Mouse (Mus musculus) gastrocnemius, adult 18-20 months (tissue): ENCODE results near the gene Lcmt1. TPM values are rescaled to one million over a fixed set of nuclear protein-coding genes. Genes with fewer than 3 reads are reported as not detected.
A peak's percentile ranks its signal among the peaks of the same experiment; 100 is the strongest.

Source experiments
- DNase-seq: peaks from one replicate; pipeline ENCODE4 v3.0.0; 2021; ENCODE audit warnings: low spot score
- total RNA-seq, 2 experiments: library from RNA; stranded (reverse); gene quantifications; 2 replicates each; pipeline ENCODE4 v1.2.3; 2021

Gene Lcmt1
- total RNA-seq, 2 experiments from 2014 or later: 26.2 to 29.5 TPM

DNA sequence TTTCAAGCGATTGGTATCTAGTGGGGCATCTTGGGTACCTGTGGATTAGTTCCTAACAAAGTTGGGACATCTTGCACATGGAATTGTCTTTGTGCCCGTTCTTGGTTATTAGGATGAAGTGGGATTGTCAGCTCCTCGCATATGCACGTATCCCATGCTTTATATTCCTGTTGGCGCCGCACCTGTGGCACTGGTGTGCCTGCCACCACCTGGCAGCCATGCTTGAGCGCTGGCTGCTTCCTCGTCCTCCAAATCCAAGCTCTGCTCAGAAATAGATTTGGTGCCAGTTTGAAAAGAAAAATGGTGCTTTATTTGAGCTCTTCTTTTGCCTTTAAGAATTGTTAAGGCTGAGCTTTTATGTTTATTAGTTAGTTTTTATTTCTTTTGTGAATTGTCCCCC lies 28.3 kb downstream of the Lcmt1 start:
- DNase-seq: no peak

DNA sequence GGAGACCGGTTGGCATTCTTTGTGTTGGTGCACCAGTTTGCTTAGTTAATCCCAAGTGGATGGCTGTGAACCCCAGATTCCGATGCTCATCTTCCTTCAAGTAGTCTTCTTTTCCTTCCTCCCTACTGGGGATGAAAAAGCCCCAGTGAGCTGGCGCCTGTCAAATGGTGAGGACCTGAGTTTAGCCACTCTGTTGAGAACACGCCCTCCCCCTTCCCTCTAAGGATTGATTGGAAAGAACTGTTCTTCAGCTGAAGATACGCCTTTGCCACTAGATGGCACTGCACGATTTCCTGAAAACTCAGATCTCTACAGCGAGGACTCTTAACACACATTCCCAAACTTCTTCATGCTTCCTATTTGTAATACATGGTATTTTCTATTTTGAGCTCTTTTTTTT lies 29.2 kb downstream of the Lcmt1 start:
- peak; percentile 75 for DNase-seq

- DNase-seq: no peak
Observed at GRCm38 (mm10) chr7:123399286-123399685, 29.7 kb downstream of the Lcmt1 start.

DNA sequence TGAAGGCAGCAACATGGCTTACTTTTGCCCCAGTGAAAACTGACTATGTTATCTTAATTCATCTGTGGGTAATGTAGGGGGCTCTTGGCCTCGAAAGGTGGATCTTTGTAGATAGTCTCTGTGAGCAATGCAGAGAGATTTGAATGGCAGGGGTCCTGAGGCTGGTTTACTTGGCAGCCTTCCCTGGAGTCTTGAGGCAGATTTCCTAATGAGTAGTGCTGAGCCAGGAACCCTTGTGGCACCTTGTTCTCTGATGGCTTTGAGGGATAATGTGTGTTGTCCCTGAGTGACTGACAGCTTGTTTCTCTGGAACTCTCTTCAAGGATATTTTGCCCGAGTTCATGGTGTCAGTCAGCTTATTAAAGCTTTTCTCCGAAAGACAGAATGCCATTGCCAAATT lies 31.5 kb downstream of the Lcmt1 start:
- DNase-seq: no peak

DNA sequence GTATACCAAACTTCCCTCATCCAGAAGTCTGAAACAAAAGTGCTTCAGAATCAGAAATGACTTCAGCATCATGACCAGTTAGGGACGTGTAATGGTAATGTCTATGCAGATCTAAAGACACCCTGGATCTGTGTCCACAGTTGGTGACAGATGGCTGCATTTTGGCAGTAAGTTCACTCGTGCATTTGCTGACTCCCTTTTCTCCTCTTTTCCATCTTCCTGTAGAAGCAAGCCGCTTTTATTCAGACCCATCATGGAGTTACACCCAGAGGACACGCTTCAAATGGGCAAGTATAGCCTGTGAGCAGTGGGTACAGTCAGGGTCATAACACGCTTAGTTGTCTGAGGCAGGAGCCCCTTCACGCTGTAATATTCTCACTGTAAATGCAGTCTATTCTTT lies 34.6 kb downstream of the Lcmt1 start:
- DNase-seq: no peak

GRCm38 (mm10) chr7:123405619-123406018 lies 36.0 kb downstream of the Lcmt1 start:
- DNase-seq: peak; percentile 36

- no peak for DNase-seq
Observed at GRCm38 (mm10) chr7:123406988-123407387, 37.4 kb downstream of the Lcmt1 start.

DNA sequence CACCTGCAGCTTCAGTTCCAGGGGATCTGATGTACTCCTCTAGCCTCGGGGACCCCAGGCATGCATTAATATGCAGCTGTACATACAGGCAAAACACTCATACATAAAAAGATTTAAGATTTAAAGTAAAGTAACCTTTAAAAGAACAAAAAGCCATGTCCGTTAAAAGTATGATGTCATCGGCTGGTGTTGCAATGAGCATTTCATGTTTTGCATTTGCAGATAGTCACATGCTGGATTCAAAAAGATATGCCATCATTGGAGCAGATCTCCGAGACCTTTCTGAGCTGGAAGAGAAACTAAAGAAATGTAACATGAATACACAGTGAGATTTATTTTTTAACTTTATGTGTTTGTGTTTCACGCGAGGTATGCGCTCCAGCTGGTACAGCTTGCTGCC lies 40.9 kb downstream of the Lcmt1 start:
- no peak for DNase-seq

GRCm38 (mm10) chr7:123411109-123411508 lies 41.5 kb downstream of the Lcmt1 start:
- no peak for DNase-seq

DNA sequence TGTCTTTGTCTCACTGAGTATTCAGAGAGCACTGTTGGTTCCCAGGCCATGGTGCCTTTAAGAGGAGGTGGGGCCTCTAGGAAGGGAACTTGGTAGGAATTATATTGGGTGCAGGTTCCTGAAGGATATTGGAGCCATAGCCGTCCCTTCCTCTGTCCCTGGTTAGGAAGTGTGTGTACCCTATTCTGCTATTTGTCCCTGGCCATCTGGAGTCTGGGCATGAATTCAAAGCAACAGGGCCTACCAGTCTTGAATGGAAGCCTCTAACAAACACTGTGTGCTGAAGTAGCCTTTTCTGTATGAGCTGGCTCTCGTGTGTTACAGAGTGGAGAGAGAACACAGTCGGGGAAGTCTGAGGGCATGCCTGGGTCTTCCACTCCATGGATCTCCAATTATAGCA lies 42.6 kb downstream of the Lcmt1 start:
- DNase-seq: no peak

DNA sequence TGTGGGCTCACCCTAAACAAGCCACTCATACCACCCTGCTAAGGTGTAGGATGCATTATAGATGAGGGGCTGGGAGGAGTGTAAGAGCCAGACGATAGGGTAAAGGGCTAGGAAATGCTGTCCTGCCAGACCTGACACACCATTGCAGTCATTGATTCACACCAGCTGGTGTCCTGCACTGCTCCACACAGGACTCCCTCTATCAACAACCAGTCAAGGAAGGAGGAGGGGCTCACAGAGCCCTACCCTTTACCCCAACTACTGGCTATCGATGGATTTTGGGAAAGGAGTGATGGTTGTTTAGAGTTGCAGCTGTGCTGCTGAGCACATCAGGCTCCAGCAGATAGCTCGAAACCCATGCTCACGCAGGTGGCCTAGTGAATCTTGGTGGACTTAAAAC lies 47.2 kb downstream of the Lcmt1 start:
- DNase-seq: no peak

- DNase-seq: no peak
Observed at GRCm38 (mm10) chr7:123417661-123418060, 48.1 kb downstream of the Lcmt1 start.

DNA sequence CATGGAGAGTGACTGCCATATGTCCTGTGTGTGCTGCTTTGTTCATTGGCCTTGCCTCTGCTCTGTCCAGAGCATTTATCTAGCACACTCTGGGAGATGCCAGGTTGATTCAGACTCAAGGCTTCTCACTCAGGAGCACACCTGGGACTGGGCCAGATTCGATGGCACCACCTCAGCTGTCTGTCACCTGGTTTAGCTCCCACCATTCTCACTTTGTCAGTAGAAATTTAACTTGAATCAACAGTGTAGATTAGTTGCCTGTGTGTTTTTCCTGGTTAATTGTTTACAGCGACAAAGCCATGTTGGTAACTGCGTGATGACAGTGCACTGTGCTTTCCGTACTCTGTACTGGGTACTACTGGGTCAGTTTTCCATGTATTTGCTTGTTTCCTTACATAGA lies 50.4 kb downstream of the Lcmt1 start:
- DNase-seq: no peak

DNA sequence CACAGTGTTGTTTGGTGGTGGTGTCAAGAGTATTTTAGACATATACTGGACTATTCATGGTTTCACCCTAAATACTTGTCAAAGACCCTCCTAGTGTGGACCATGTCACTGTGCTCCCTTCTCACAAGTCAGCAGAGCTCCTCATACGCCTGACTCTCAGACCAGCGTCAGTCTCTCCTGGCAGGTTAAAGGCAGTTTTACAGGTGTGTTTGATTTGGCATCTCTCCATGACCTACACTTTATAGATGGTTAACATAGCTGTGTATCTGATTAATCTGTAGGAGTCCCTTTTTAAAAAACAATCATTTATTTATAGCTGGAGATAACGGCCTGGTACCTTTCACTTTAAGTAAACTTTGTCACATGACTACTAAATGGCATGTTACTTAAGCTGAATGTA lies 52.4 kb downstream of the Lcmt1 start:
- DNase-seq: no peak

- DNase-seq: no peak
Observed at GRCm38 (mm10) chr7:123424281-123424680, 54.7 kb downstream of the Lcmt1 start.

DNA sequence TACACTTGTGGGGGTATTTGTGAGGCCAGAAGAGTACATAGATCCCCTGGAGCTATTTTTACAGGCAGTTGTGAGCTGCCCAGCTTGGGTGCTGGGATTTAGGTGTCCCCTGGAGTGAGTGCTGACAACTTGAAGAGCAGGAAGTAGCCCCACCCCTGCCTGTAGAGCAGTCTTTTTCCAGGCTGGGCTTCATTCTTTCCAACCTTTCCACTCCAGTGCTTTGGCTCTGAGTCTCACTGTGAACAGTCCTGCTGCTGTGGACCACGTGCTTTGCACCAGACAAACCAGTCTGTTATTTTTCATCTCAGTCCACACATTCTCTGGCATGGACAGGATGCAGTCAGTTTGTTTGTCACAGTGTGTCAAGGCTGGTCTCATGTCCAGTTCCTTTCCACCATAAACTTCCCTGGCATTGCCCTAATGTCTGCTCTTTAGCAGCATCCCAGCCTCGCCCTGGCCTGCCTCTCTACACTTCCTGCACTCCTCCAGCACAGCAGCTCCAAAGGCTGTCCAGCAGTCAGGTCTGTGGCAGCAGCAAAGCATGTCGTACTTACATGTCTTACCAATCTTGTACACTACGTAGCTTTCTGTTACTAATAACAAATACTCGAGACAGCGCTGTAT lies 55.7 kb downstream of the Lcmt1 start:
- DNase-seq: no peak

DNA sequence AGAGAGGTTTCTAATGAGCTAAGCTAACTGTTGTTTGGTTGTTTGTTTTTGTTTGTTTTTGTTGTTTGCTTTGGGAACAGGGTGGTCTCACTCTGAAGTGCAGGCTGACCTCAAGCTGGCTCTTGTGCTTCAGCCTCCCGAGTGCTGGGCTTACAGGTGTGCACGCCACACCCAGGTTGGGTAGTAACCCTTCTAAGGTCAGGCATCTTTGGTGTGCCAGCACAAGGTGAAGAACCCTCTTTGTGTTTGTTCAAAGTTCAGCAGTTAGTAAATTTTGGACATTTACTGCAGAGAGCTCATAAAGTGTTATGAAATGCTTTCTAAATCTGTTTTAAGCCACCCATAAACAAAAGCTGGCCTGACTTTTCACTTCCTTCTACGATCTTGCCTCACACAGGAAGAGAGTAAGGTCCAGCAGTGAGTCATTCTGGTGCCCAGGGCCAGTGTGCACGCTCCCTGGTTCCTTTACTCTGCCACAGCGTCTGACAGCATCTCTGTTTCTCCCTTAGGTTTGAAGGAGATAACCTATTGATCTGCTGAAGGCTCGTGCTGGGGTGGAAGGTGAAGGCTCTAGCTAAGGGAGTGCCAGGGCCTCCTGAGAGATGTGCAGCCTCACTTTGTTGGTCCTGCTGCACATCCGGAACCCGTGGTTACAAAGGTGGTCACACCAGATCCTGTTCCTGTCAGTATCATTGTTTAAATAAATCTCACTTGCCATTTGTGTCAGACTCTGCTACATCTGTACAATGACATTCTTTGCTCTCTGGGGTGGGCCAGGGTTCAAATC lies 60.2 kb downstream of the Lcmt1 start:
- peak; percentile 33 for DNase-seq

DNA sequence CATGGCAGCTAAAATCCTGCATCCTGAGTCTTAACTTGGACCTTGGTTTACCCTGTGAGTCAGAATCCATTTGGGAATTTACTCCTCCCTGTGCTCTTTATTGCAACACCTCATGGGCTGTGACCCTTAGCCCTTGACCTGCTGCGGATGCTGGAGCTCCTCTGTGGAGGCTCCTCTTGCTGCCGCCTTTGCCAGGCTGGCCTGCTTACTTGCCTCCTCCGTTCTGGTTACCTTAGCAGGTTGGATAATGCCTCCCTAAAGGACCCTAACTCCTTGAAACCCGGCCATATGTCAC lies 60.8 kb downstream of the Lcmt1 start:
- no peak for DNase-seq

DNA sequence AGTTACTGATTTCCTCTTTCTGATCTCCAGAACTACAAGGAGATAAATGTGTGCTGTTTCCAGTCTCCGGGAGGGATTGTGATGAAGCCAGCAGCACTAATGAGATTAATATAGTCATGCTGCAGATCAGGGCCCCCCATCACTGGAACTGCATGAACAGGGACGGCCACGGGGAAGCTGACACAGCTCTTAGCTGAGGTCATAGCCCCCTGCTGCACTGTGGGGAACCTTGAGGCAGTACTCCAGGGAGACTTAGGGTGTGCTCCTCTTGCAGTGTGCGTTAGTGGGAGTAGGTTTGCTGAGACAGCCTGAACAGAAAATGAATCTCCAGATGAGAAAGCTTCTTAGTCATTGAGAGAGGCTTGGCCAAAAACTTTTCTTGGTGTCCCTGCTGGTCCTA lies 61.6 kb downstream of the Lcmt1 start:
- DNase-seq: no peak

DNA sequence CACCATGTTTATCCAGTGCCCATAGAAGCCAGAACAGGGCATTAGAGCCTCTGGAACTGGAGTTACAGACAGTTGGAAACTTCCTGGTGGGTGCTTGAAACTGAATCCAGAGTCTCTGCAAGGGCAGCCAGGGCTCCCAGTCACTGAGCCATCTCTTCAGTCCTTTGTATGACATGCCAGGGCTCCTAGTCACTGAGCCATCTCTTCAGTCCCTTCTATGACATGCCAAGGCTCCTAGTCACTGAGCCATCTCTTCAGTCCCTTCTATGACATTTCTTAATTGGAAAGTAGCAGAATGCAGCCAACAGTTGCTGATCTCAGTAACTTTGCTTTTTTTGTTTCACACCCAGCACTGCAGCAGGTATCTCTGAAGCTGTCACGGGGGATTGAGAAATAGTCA lies 72.5 kb downstream of the Lcmt1 start:
- DNase-seq: no peak

GRCm38 (mm10) chr7:123448794-123449193 lies 79.2 kb downstream of the Lcmt1 start:
- no peak for DNase-seq

DNA sequence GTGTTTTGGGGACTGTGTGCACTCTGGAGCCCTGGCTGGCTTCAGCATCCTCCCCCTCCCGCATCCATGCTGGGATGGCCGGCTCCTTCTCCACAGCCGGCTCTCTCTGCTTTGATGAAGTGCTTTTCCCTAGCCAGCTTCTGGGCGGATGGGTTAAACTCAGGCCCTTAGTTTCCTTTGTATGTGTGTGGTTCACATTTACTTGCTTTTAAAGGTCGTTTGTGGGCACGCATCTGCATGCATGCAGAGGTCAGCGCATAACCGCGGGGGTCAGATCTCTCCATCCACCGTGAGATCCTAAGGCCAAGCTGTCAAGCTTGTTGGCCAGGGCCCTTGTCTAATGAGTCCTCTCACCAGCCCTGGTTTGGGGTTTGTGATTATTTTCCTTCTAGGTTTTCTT lies 80.1 kb downstream of the Lcmt1 start:
- DNase-seq: no peak

GRCm38 (mm10) chr7:123450515-123450914 lies 80.9 kb downstream of the Lcmt1 start:
- DNase-seq: no peak

DNA sequence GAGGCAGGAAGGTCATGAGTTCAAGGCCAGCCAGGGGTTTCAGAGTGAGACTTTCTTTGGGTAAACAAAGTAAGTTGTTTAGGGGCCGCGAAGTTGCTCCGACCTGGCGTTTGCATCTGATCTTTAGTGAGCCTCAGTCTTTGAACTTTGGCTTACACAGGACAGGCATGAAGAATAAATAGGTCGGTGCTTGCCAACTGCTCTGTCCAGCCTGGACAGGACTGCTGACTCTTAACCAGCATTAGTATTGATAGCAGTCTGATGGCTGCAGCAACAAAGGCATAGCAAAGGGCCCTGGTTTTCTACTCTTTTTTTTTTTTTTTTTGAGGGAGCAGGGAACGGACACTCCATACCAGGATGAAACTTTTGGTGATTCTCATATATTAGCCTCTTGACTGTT lies 83.0 kb downstream of the Lcmt1 start:
- DNase-seq: no peak
